Comparison of ENCODE assay signal across 8 mouse cellular contexts in genomic region chr7:28943451-28944180, GRCm38 (mm10). TPM values are rescaled to one million over a fixed set of nuclear protein-coding genes. Genes with fewer than 3 reads are reported as not detected.
DNase-seq lines count a peak whose midpoint lies in the region; ATAC-seq and TF ChIP-seq lines count a peak whose summit lies in the region.

No protein-coding gene starts in this region.

- no peak for ATAC-seq in kidney, postnatal 0 days (replicated peaks; ENCODE audit: low FRiP score, low read depth)
- ATAC-seq in embryonic facial prominence, embryonic 12.5 days (ENCODE audit: insufficient number of reproducible peaks, insufficient read depth, low FRiP score, low TSS enrichment), result no peak
- ATAC-seq in limb, embryonic 15.5 days (ENCODE audit: insufficient number of reproducible peaks, low FRiP score, low TSS enrichment, low read depth), result no peak
- no peak for ATAC-seq in cerebellum, adult (ENCODE audit: insufficient number of reproducible peaks, low FRiP score, low TSS enrichment)

- no peaks in the 10 kb centered on the region for H3K27me3 ChIP-seq in kidney, postnatal 0 days (ENCODE audit: insufficient read depth, low read length)
- no peaks in the 10 kb centered on the region for H3K27me3 ChIP-seq in embryonic facial prominence, embryonic 12.5 days
- H3K27me3 ChIP-seq in limb, embryonic 15.5 days, result no peaks in the 10 kb centered on the region

- no peak for TF ChIP-seq CTCF in kidney, postnatal 0 days (IDR thresholded peaks at IDR 0.05; ENCODE audit: low read depth)

- H3K4me2 ChIP-seq in kidney, postnatal 0 days (ENCODE audit: low read length), result no peak overlapping the region
- H3K4me2 ChIP-seq in embryonic facial prominence, embryonic 12.5 days (replicated peaks), result no peak overlapping the region; the same call in 1 of the 2 replicates
- H3K4me2 ChIP-seq in limb, embryonic 15.5 days, result no peak overlapping the region

- H3K4me3 ChIP-seq in kidney, postnatal 0 days (replicated peaks; ENCODE audit: low read depth, low read length), result no peak overlapping the region
- H3K4me3 ChIP-seq in embryonic facial prominence, embryonic 12.5 days, result no peak overlapping the region
- no peak overlapping the region for H3K4me3 ChIP-seq in limb, embryonic 15.5 days

- no peaks in the 10 kb centered on the region for H3K9me3 ChIP-seq in kidney, postnatal 0 days (replicated peaks; ENCODE audit: low read length)
- H3K9me3 ChIP-seq in embryonic facial prominence, embryonic 12.5 days, result no peaks in the 10 kb centered on the region
- H3K9me3 ChIP-seq in limb, embryonic 15.5 days, result no peaks in the 10 kb centered on the region

- H3K9ac ChIP-seq in kidney, postnatal 0 days (ENCODE audit: low read depth, low read length), result no peak overlapping the region
- no peak overlapping the region for H3K9ac ChIP-seq in embryonic facial prominence, embryonic 12.5 days
- no peak overlapping the region for H3K9ac ChIP-seq in limb, embryonic 15.5 days

- peak overlapping the region; percentile 92 for H3K27ac ChIP-seq in kidney, postnatal 0 days
- peak overlapping the region; percentile 84 for H3K27ac ChIP-seq in embryonic facial prominence, embryonic 12.5 days
- peak overlapping the region; percentile 76 for H3K27ac ChIP-seq in limb, embryonic 15.5 days

- H3K36me3 ChIP-seq in kidney, postnatal 0 days (ENCODE audit: insufficient read depth, low read length), result no peaks in the 10 kb centered on the region
- H3K36me3 ChIP-seq in embryonic facial prominence, embryonic 12.5 days, result no peaks in the 10 kb centered on the region
- H3K36me3 ChIP-seq in limb, embryonic 15.5 days, result peaks cover 5% of the 10 kb centered on the region; the same call in 1 of the 2 replicates

- DNase-seq in kidney, postnatal 0 days (ENCODE audit: low spot score), result no peak
- no peak for DNase-seq in kidney, postnatal 10 days
- DNase-seq in MN1 (ENCODE audit: low spot score), result peak; percentile 54
- DNase-seq in right cerebral cortex, postnatal 4 days, result no peak
- no peak for DNase-seq in cerebellum, postnatal 36 days

- peaks cover 82% of the 10 kb centered on the region for H3K4me1 ChIP-seq in kidney, postnatal 0 days (replicated peaks; ENCODE audit: insufficient read depth, low read length)
- peaks cover 77% of the 10 kb centered on the region for H3K4me1 ChIP-seq in embryonic facial prominence, embryonic 12.5 days
- peaks cover 87% of the 10 kb centered on the region for H3K4me1 ChIP-seq in limb, embryonic 15.5 days

- 58% methylated on average over 5 of the region's 5 CpGs for whole genome bisulfite sequencing in kidney, postnatal 0 days
- WGBS in embryonic facial prominence, embryonic 12.5 days, result 44% methylated on average over 5 of the region's 5 CpGs
- WGBS in limb, embryonic 15.5 days, result 40% methylated on average over 5 of the region's 5 CpGs

RNA-seq across cellular contexts. Expression of gene Actn4, which starts 18.5 kb away (rescaled TPM):
- 255 and 280 TPM in 2 replicates for polyA plus RNA-seq in kidney, postnatal 0 days (2015; fragmentation: Nextera tagmentation; extraction: Ambion mirVana)
- 233 and 253 TPM in 2 replicates for polyA plus RNA-seq in embryonic facial prominence, embryonic 12.5 days (2016; fragmentation: Nextera tagmentation; extraction: Ambion mirVana)
- polyA plus RNA-seq in limb, embryonic 15.5 days (2015; fragmentation: Nextera tagmentation; extraction: Ambion mirVana), result 347 and 359 TPM in 2 replicates

RNA-seq across cellular contexts. Expression of gene Eif3k, which starts 38.0 kb away (rescaled TPM):
- polyA plus RNA-seq in kidney, postnatal 0 days (2015; fragmentation: Nextera tagmentation; extraction: Ambion mirVana), result 467 and 479 TPM in 2 replicates
- 392 and 419 TPM in 2 replicates for polyA plus RNA-seq in embryonic facial prominence, embryonic 12.5 days (2016; fragmentation: Nextera tagmentation; extraction: Ambion mirVana)
- polyA plus RNA-seq in limb, embryonic 15.5 days (2015; fragmentation: Nextera tagmentation; extraction: Ambion mirVana), result 372 and 387 TPM in 2 replicates

RNA-seq across cellular contexts. Expression of gene Map4k1, which starts 38.2 kb away (rescaled TPM):
- polyA plus RNA-seq in kidney, postnatal 0 days (2015; fragmentation: Nextera tagmentation; extraction: Ambion mirVana), result 7.6 and 9.5 TPM in 2 replicates
- 6.7 and 9.3 TPM in 2 replicates for polyA plus RNA-seq in embryonic facial prominence, embryonic 12.5 days (2016; fragmentation: Nextera tagmentation; extraction: Ambion mirVana)
- polyA plus RNA-seq in limb, embryonic 15.5 days (2015; fragmentation: Nextera tagmentation; extraction: Ambion mirVana), result 7.2 and 7.6 TPM in 2 replicates
